Mouse (Mus musculus) gastrocnemius, postnatal 14 days (tissue): ENCODE results near the gene Atg13. TPM values are rescaled to one million over a fixed set of nuclear protein-coding genes. Genes with fewer than 3 reads are reported as not detected.

Source experiments
- DNase-seq: peaks from one replicate; pipeline ENCODE4 v3.0.0; 2021; ENCODE audit warnings: mixed read lengths
- intact Hi-C: fragments of 180-260 bp; cut with DNase I; formaldehyde crosslinking; loops from one replicate; pipeline ENCODE4 v1.15.1; 2025; ENCODE audit warnings: low total_unique reads
- total RNA-seq, 2 experiments: library from RNA; stranded (reverse); gene quantifications; 2 replicates each; pipeline ENCODE4 v1.2.3; 2021

Gene Atg13
- total RNA-seq, 2 experiments from 2014 or later, result 20.7 to 24.8 TPM

- intact Hi-C loops, result no loop called here
- DNase-seq, result no peak
These were observed 11.2 kb downstream of the Atg13 start for GRCm38 (mm10) chr2:91699225-91699624.

DNA sequence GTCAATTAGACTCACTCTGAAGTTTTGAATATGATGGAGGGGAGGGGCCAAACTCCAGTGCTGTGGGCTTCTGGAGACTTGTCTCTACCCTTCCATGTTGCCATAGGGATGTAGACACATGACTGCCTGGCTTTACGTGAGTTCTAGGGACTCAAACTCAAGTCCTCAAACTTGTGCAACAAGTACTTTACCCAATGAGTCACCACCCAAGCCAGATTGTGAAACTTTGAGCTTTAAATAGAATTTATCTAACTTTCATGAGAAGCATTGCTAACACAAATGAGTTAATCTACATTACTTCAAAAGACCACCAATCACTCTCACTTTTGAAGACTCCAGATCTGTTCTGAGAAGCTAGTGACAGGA lies 14.2 kb downstream of the Atg13 start:
- no peak for DNase-seq

DNA sequence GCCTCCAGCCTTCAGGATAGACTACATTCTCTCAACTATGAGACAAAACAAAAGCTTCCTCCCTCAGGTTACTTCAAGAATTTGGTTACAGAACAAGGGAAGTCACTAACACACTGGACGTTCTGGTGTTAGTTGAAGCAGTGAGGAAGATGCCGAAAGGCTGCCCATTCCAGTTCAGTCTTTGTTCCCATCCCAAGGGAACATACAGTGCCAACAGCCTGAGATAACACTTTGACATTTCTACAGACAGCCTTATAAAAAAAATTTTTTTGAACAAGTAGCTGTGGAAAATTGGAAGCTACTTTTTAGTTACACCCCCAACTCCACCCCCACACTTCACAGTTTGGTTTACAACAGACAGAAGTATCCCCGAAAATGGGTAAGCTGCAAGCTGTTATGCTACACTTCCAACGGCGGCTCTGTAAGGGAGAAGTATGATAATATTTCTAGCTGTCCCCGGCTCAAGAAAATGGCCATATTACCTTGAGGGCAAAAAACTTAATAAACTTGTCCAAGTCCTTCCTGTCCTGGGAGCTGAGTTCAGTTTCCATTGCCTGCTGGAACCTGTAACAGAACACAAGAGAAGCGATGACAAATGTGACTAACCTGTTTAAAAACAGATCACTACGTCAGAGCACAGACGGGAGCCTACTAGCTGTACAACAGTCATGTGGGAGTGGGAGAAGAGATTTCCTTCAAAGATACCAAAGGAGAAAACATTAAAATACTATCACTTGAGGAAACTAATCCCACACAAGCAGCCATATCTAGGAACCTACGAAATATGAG lies 14.7 kb downstream of the Atg13 start:
- DNase-seq, result no peak
- intact Hi-C loops, result no loop called here

More for the DNA sequence above, 14.2 kb downstream of the Atg13 start:
- intact Hi-C loops, result no loop called here

- DNase-seq, result no peak
These were observed 20.9 kb downstream of the Atg13 start for GRCm38 (mm10) chr2:91689452-91689851.

GRCm38 (mm10) chr2:91683919-91684318 lies 26.5 kb downstream of the Atg13 start:
- intact Hi-C loops, result no loop called here

More at GRCm38 (mm10) chr2:91689452-91689851, 20.9 kb downstream of the Atg13 start:
- intact Hi-C loops, result no loop called here

GRCm38 (mm10) chr2:91682850-91683249 lies 27.5 kb downstream of the Atg13 start:
- intact Hi-C loops, result no loop called here
- peak; percentile 39 for DNase-seq

More at GRCm38 (mm10) chr2:91683919-91684318, 26.5 kb downstream of the Atg13 start:
- DNase-seq, result no peak

- intact Hi-C loops, result no loop called here
- no peak for DNase-seq
These were observed 33.4 kb downstream of the Atg13 start for GRCm38 (mm10) chr2:91676961-91677360.

- intact Hi-C loops, result no loop called here
- DNase-seq, result no peak
These were observed 34.0 kb downstream of the Atg13 start for GRCm38 (mm10) chr2:91676420-91676819.

DNA sequence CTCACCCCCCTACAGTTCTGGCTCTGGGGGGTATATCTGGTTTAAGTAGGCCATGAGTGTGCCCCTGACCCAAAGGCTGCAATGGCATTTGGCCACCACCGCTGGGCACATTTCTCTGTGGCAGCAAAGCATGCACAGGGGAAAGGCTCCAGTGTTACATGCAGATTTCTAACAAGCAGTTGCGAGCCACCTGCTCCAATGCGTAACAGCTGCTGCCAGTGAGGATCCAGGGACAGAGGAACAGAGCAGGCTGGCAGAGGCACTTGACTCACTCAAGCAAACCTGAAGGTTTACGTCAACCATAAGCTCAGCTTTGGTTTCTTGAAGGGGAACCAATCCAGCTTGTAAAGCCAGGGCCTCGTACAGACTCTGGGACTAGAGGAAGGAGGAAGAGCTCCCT lies 35.5 kb downstream of the Atg13 start:
- intact Hi-C loops, result no loop called here
- DNase-seq, result peak; percentile 27

DNA sequence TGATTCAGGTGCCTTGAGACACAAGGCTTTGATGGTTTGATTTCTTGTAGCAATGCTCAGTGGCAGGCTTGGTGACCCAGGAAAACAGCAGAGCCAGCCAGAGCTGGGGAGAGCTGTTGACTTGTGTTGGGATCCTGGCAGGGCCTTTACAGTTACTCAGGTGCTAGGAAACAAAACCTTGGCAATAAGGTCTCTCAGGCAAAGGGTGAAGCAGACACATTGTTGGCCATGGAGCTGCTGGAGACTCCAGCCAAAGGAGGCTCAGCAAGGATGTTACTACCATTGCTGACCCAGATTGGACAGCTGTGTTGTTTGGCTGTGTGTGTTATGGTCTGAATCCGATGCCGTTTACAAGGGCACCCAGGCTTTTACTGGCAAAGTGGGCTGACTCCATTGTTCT lies 36.8 kb downstream of the Atg13 start:
- DNase-seq, result no peak
- intact Hi-C loops, result no loop called here

GRCm38 (mm10) chr2:91670038-91670437 lies 40.3 kb downstream of the Atg13 start:
- intact Hi-C loops, result no loop called here
- no peak for DNase-seq

GRCm38 (mm10) chr2:91669326-91669725 lies 41.0 kb downstream of the Atg13 start:
- intact Hi-C loops, result no loop called here
- DNase-seq, result no peak

DNA sequence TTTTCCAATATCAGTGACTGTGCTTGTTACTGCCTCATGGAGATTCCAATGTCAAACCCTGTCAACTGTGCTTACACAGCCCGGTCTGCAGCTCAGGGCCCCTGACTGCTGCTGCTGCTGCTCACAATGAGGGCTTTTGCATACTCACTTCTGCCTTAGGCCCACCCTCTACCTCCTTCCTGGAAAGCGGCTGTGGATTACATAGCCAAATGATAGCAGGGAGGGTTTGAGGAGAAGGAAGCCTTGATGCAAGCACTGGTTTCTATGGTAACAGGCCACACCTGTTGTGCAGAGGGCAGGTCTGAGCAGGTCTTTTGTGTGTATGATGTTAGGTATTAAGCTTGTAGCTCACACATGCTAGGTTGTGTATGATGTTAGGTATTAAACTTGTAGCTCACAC lies 42.6 kb downstream of the Atg13 start:
- intact Hi-C loops, result no loop called here
- no peak for DNase-seq

- intact Hi-C loops, result no loop called here
- DNase-seq, result no peak
These were observed 43.9 kb downstream of the Atg13 start for GRCm38 (mm10) chr2:91666386-91666910.

- intact Hi-C loops, result no loop called here
- no peak for DNase-seq
These were observed 45.6 kb downstream of the Atg13 start for GRCm38 (mm10) chr2:91664780-91665179.

DNA sequence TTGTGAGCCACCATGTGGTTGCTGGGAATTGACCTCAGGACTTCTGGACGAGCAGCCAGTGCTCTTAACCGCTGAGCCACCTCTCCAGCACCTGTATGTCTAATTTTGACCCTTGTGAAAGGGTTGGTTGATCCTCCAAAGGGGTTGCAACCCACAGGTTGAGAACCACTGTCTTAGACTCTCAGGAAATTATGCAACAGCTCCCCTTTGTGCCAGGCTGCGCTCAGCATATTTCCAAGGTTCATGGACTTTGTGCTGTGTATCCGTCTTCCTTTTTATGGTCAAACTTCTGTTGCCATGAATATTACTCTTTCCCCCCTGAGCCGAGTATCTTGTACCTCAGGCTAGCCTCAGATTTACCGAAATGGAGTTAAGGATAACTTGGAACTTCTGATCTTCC lies 49.4 kb downstream of the Atg13 start:
- no peak for DNase-seq
- intact Hi-C loops, result no loop called here

- intact Hi-C loops, result no loop called here
- DNase-seq, result no peak
These were observed 50.7 kb downstream of the Atg13 start for GRCm38 (mm10) chr2:91659657-91660056.

GRCm38 (mm10) chr2:91656774-91657173 lies 53.6 kb downstream of the Atg13 start:
- intact Hi-C loops, result no loop called here
- no peak for DNase-seq

GRCm38 (mm10) chr2:91655827-91656226 lies 54.5 kb downstream of the Atg13 start:
- no peak for DNase-seq
- intact Hi-C loops, result no loop called here

DNA sequence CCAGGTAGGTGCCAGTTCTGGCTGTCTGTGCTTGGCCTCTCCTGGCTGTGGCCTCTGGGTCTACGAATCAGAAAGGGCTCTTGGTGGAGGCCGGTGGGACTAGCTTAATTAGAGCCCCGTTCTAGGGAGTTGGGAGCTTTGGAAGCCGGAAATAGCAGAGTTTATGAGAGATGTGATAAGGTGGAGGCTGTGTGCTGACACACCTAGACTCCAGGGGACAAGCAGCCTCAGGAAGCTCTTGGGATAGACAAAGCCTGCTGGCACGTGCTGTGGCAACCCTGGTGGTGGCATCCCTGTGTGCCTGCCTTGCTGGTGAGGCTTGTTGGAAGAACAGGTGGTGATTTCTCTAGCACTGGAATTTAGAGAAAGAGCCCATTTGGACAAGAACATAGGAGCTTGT lies 55.0 kb downstream of the Atg13 start:
- intact Hi-C loops, result no loop called here

GRCm38 (mm10) chr2:91652863-91653262 lies 57.5 kb downstream of the Atg13 start:
- intact Hi-C loops, result no loop called here
- no peak for DNase-seq

More for the DNA sequence above, 55.0 kb downstream of the Atg13 start:
- no peak for DNase-seq
